Mouse (Mus musculus) C2C12 (cell line): Measurements from ENCODE around the gene Qprt.

Experiments used
- CEBPB ChIP-seq: IDR thresholded peaks from one replicate; pipeline ENCODE4 v1.6.1; 2011; ENCODE audit warnings: low read depth, mild to moderate bottlenecking, control low read depth, moderate library complexity
- CTCF ChIP-seq: IDR thresholded peaks from one replicate; pipeline ENCODE4 v1.5.1; 2011; ENCODE audit not compliant: control insufficient read depth, insufficient read depth, insufficient read length
- FOSL1 ChIP-seq: IDR thresholded peaks from one replicate; pipeline ENCODE4 v1.8.0; 2011; ENCODE audit warnings: mild to moderate bottlenecking, low read length; ENCODE audit not compliant: poor library complexity, insufficient read depth, severe bottlenecking
- MAX ChIP-seq: IDR thresholded peaks from one replicate; pipeline ENCODE4 v1.6.1; 2011; ENCODE audit warnings: mild to moderate bottlenecking, control low read depth
- MYOD1 ChIP-seq: IDR thresholded peaks from one replicate; pipeline ENCODE4 v1.6.1; 2011; ENCODE audit warnings: low read depth; ENCODE audit not compliant: control insufficient read depth, insufficient read length
- MYOG ChIP-seq: IDR thresholded peaks from one replicate; pipeline ENCODE4 v1.6.1; 2011; ENCODE audit not compliant: control insufficient read depth, insufficient read length; ENCODE audit errors: extremely low read depth
- USF1 ChIP-seq: IDR thresholded peaks from one replicate; pipeline ENCODE4 v1.6.1; 2011; ENCODE audit warnings: low read depth, mild to moderate bottlenecking, control low read depth, moderate library complexity

DNA sequence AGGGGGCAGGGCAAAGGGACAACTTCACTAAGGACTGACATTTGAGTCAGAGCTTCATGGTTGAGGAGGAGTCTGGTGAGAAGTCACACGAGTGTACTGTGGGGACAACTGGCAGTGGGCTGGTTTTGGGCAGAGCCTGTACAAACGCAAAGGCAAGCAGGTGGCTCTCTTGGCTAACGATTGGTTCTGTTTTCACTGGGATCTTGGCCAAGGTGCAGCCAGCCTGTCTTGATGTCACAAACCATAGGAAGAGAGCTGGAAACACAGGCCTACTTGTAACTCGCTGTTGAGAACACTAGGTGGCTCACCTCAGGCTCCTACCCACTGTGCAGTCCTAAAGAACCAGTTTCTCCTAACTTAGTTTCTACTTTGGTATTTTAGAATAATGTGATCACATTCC, 7.6 kb upstream of the Qprt start:
- TF ChIP-seq USF1 (no peak), MAX (no peak), CTCF (no peak), MYOG (no peak), CEBPB (no peak), MYOD1 (no peak), FOSL1 (no peak)
